22 mouse cellular contexts compared by ENCODE assay signal in the genomic region with DNA sequence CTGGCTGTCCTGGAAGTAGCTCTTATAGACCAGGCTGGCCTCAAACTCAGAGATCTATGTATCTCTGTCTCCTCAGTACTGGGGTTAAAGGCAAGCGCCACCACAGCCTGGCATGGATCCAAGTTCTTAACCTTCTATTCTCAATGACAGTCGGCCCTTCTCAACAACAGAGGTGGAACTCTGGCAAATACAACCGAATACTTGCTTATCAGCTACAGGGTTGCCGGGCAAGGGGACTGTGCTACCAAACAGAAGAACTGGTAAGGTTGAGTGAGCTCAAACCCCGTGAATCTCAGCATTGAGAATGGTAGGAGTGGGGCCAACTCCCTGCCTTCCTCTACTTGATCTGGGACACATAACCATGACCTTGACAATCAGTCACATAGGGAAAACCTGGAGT.
DNase-seq lines count a peak whose midpoint lies in the region; ATAC-seq and TF ChIP-seq lines count a peak whose summit lies in the region.
"Had no signal": no experiment of that assay in that cellular context is flagged by ENCODE, and none has a peak within 500 bp of the region (broad histone marks: within the 10 kb centered on the region; RNA-seq: fewer than 3 reads in every experiment).

No protein-coding gene starts in this region.

- ATAC-seq in lung, embryonic 14.5 days (ENCODE audit: insufficient read depth) = no peak
- ATAC-seq in neural tube, embryonic 15.5 days (ENCODE audit: low FRiP score) = peak; percentile 55; the same call in 1 of the 2 replicates

- WGBS in lung, embryonic 14.5 days = 49% methylated on average over 5 of the region's 5 CpGs
- WGBS in neural tube, embryonic 15.5 days = 62% methylated on average over 5 of the region's 5 CpGs
- WGBS in hindbrain, embryonic 10.5 days = 82% methylated on average over 5 of the region's 5 CpGs

- DNase-seq in cerebellum, postnatal 10 days = peak; percentile 16 to 35
- no peak for DNase-seq in cerebellum, postnatal 36 days
- DNase-seq in lung, embryonic 14.5 days = peak; percentile 27
- no peak for DNase-seq in lung, postnatal 25 days (ENCODE audit: low spot score)
- peak; percentile 62 for DNase-seq in adrenal gland, postnatal 14 days
- DNase-seq in hindbrain, embryonic 10.5 days (ENCODE audit: low spot score) = no peak
- DNase-seq: cerebellum, adult 11-12 months; cerebellum, postnatal 25 days; gastrocnemius, adult 2 months; kidney, adult 9 months; kidney, postnatal 25 days; midbrain, embryonic 14.5 days; right cerebral cortex, postnatal 14 days; spleen, adult 18-20 months; thymus, postnatal 25 days had no signal

- no peak overlapping the region for H3K4me2 ChIP-seq in lung, embryonic 14.5 days
- H3K4me2 ChIP-seq in neural tube, embryonic 15.5 days = no peak overlapping the region
- H3K4me2 ChIP-seq: heart, embryonic 15.5 days; hindbrain, embryonic 14.5 days had no signal

- no peak overlapping the region for H3K4me3 ChIP-seq in lung, embryonic 14.5 days (ENCODE audit: low read depth, low read length)
- H3K4me3 ChIP-seq in neural tube, embryonic 15.5 days (replicated peaks) = no peak overlapping the region
- H3K4me3 ChIP-seq in hindbrain, embryonic 10.5 days = no peak overlapping the region
- H3K4me3 ChIP-seq: forebrain, embryonic 10.5 days; gastrocnemius, adult 2 months; heart, embryonic 15.5 days; left cerebral cortex, adult 2 months had no signal

- H3K36me3 ChIP-seq in lung, embryonic 14.5 days (ENCODE audit: insufficient read depth) = no peaks in the 10 kb centered on the region
- no peaks in the 10 kb centered on the region for H3K36me3 ChIP-seq in neural tube, embryonic 15.5 days
- no peaks in the 10 kb centered on the region for H3K36me3 ChIP-seq in hindbrain, embryonic 10.5 days
- H3K36me3 ChIP-seq: forebrain, embryonic 10.5 days; heart, embryonic 15.5 days had no signal

- TF ChIP-seq CTCF in lung, embryonic 14.5 days (IDR thresholded peaks at IDR 0.05; ENCODE audit: low read depth) = no peak

- no peak overlapping the region for H3K9ac ChIP-seq in lung, embryonic 14.5 days
- no peak overlapping the region for H3K9ac ChIP-seq in neural tube, embryonic 15.5 days (replicated peaks)
- H3K9ac ChIP-seq: heart, embryonic 15.5 days; hindbrain, embryonic 14.5 days; liver, embryonic 14.5 days had no signal

- H3K27ac ChIP-seq in lung, embryonic 14.5 days (ENCODE audit: low read depth) = no peak overlapping the region
- H3K27ac ChIP-seq in neural tube, embryonic 15.5 days (replicated peaks) = no peak overlapping the region
- H3K27ac ChIP-seq in hindbrain, embryonic 10.5 days = no peak overlapping the region
- H3K27ac ChIP-seq: forebrain, embryonic 10.5 days; gastrocnemius, adult 2 months; heart, embryonic 15.5 days; hindbrain, embryonic 14.5 days; left cerebral cortex, adult 2 months; liver, embryonic 14.5 days had no signal

- no peaks in the 10 kb centered on the region for H3K4me1 ChIP-seq in lung, embryonic 14.5 days (ENCODE audit: insufficient read depth)
- H3K4me1 ChIP-seq in neural tube, embryonic 15.5 days = no peaks in the 10 kb centered on the region
- peaks cover 7% of the 10 kb centered on the region for H3K4me1 ChIP-seq in hindbrain, embryonic 10.5 days (replicated peaks)

- no peaks in the 10 kb centered on the region for H3K9me3 ChIP-seq in lung, embryonic 14.5 days (ENCODE audit: low read depth, low read length)
- H3K9me3 ChIP-seq in neural tube, embryonic 15.5 days (replicated peaks) = no peaks in the 10 kb centered on the region
- H3K9me3 ChIP-seq in hindbrain, embryonic 10.5 days = no peaks in the 10 kb centered on the region
- H3K9me3 ChIP-seq: forebrain, embryonic 10.5 days; heart, embryonic 15.5 days had no signal

- no peaks in the 10 kb centered on the region for H3K27me3 ChIP-seq in lung, embryonic 14.5 days (ENCODE audit: insufficient read depth, low read length)
- H3K27me3 ChIP-seq in neural tube, embryonic 15.5 days (replicated peaks) = no peaks in the 10 kb centered on the region
- H3K27me3 ChIP-seq in hindbrain, embryonic 10.5 days (ENCODE audit: insufficient read depth, poor library complexity, severe bottlenecking) = no peaks in the 10 kb centered on the region
- H3K27me3 ChIP-seq: CH12.LX; heart, embryonic 15.5 days had no signal

Comparison
In these comparisons a context has a peak if more than half of its experiments do, and no peak if none do; other contexts are left out.
1. DNase-seq: peak in cerebellum, postnatal 10 days (2 of 2), lung, embryonic 14.5 days (single experiment) and adrenal gland, postnatal 14 days (single experiment); none in cerebellum, postnatal 36 days (0 of 2), lung, postnatal 25 days (single experiment) and hindbrain, embryonic 10.5 days (single experiment).